Mouse (Mus musculus): ENCODE data around the gene Fam167b. TPM values are rescaled to one million over a fixed set of nuclear protein-coding genes. Genes with fewer than 3 reads are reported as not detected.

Gene Fam167b
- total and polyA plus RNA-seq, 3 experiments, result not detected

Other genes starting within 250 kb of the Fam167b start
- 223 and 238 TPM in 2 replicates for gene Rbbp4, start 243.2 kb downstream of the Fam167b start, total RNA-seq (2014; fragmentation: Nextera tagmentation)
- gene Rbbp4, start 243.2 kb downstream of the Fam167b start, total RNA-seq (2017), result 120 and 127 TPM in 2 replicates
- gene Rbbp4, start 243.2 kb downstream of the Fam167b start, polyA plus RNA-seq (2012), result 64.7 and 74.1 TPM in 2 replicates
- 12.0 and 15.3 TPM in 2 replicates for gene Zbtb8os, start 242.9 kb downstream of the Fam167b start, total RNA-seq (2014; fragmentation: Nextera tagmentation)
- gene Zbtb8os, start 242.9 kb downstream of the Fam167b start, total RNA-seq (2017), result 57.2 and 77.1 TPM in 2 replicates
- 2.3 and 2.8 TPM in 2 replicates for gene Zbtb8os, start 242.9 kb downstream of the Fam167b start, polyA plus RNA-seq (2012)
- gene Zbtb8a, start 200.4 kb downstream of the Fam167b start, total RNA-seq (2014; fragmentation: Nextera tagmentation), result not detected in 2 replicates
- 0.64 and 0.87 TPM in 2 replicates for gene Zbtb8a, start 200.4 kb downstream of the Fam167b start, total RNA-seq (2017)
- 0.14 and 0.17 TPM in 2 replicates for gene Zbtb8a, start 200.4 kb downstream of the Fam167b start, polyA plus RNA-seq (2012)
- not detected in 2 replicates for gene Zbtb8b, start 137.7 kb downstream of the Fam167b start, total RNA-seq (2014; fragmentation: Nextera tagmentation)
- gene Zbtb8b, start 137.7 kb downstream of the Fam167b start, total RNA-seq (2017), result 0.06 and 0.16 TPM in 2 replicates
- gene Zbtb8b, start 137.7 kb downstream of the Fam167b start, polyA plus RNA-seq (2012), result not detected in 2 replicates
- 25.0 and 91.3 TPM in 2 replicates for gene Bsdc1, start 117.0 kb downstream of the Fam167b start, total RNA-seq (2014; fragmentation: Nextera tagmentation)
- 28.4 and 29.1 TPM in 2 replicates for gene Bsdc1, start 117.0 kb downstream of the Fam167b start, total RNA-seq (2017)
- gene Bsdc1, start 117.0 kb downstream of the Fam167b start, polyA plus RNA-seq (2012), result 25.7 and 34.8 TPM in 2 replicates
- gene Tssk3, start 87.5 kb downstream of the Fam167b start, total RNA-seq (2014; fragmentation: Nextera tagmentation), result not detected in 2 replicates
- 0.38 TPM in 1 of 2 replicates, not detected in the other for gene Tssk3, start 87.5 kb downstream of the Fam167b start, total RNA-seq (2017)
- not detected in 2 replicates for gene Tssk3, start 87.5 kb downstream of the Fam167b start, polyA plus RNA-seq (2012)
- not detected in 2 replicates for gene Fam229a, start 87.4 kb downstream of the Fam167b start, total RNA-seq (2014; fragmentation: Nextera tagmentation)
- not detected in 2 replicates for gene Fam229a, start 87.4 kb downstream of the Fam167b start, total RNA-seq (2017)
- 0.31 TPM in 1 of 2 replicates, not detected in the other for gene Fam229a, start 87.4 kb downstream of the Fam167b start, polyA plus RNA-seq (2012)
- 14.5 and 18.7 TPM in 2 replicates for gene Marcksl1, start 65.0 kb downstream of the Fam167b start, total RNA-seq (2014; fragmentation: Nextera tagmentation)
- 13.4 and 13.6 TPM in 2 replicates for gene Marcksl1, start 65.0 kb downstream of the Fam167b start, total RNA-seq (2017)
- gene Marcksl1, start 65.0 kb downstream of the Fam167b start, polyA plus RNA-seq (2012), result 38.9 and 47.0 TPM in 2 replicates
- gene Hdac1, start 35.8 kb downstream of the Fam167b start, total RNA-seq (2014; fragmentation: Nextera tagmentation), result 79.8 and 86.5 TPM in 2 replicates
- gene Hdac1, start 35.8 kb downstream of the Fam167b start, total RNA-seq (2017), result 64.5 and 76.7 TPM in 2 replicates
- gene Hdac1, start 35.8 kb downstream of the Fam167b start, polyA plus RNA-seq (2012), result 53.7 and 63.6 TPM in 2 replicates
- gene Lck, start 4.9 kb downstream of the Fam167b start, total RNA-seq (2014; fragmentation: Nextera tagmentation), result 3.5 TPM in 1 of 2 replicates, not detected in the other
- 1.7 and 2.1 TPM in 2 replicates for gene Lck, start 4.9 kb downstream of the Fam167b start, total RNA-seq (2017)
- 1.3 and 1.8 TPM in 2 replicates for gene Lck, start 4.9 kb downstream of the Fam167b start, polyA plus RNA-seq (2012)
- 152 and 159 TPM in 2 replicates for gene Eif3i, start 22.1 kb upstream of the Fam167b start, total RNA-seq (2014; fragmentation: Nextera tagmentation)
- 241 and 272 TPM in 2 replicates for gene Eif3i, start 22.1 kb upstream of the Fam167b start, total RNA-seq (2017)
- 130 and 133 TPM in 2 replicates for gene Eif3i, start 22.1 kb upstream of the Fam167b start, polyA plus RNA-seq (2012)
- gene Tmem234, start 22.1 kb upstream of the Fam167b start, total RNA-seq (2014; fragmentation: Nextera tagmentation), result 129 and 155 TPM in 2 replicates
- gene Tmem234, start 22.1 kb upstream of the Fam167b start, total RNA-seq (2017), result 104 and 120 TPM in 2 replicates
- gene Tmem234, start 22.1 kb upstream of the Fam167b start, polyA plus RNA-seq (2012), result 207 and 224 TPM in 2 replicates
- gene Dcdc2b, start 35.7 kb upstream of the Fam167b start, total RNA-seq (2014; fragmentation: Nextera tagmentation), result 1.7 TPM in 1 of 2 replicates, not detected in the other
- 0.33 TPM in 1 of 2 replicates, not detected in the other for gene Dcdc2b, start 35.7 kb upstream of the Fam167b start, total RNA-seq (2017)
- 0.25 TPM in 1 of 2 replicates, not detected in the other for gene Dcdc2b, start 35.7 kb upstream of the Fam167b start, polyA plus RNA-seq (2012)
- 23.6 and 24.4 TPM in 2 replicates for gene Iqcc, start 40.5 kb upstream of the Fam167b start, total RNA-seq (2014; fragmentation: Nextera tagmentation)
- gene Iqcc, start 40.5 kb upstream of the Fam167b start, total RNA-seq (2017), result 35.0 and 36.7 TPM in 2 replicates
- 7.0 and 8.8 TPM in 2 replicates for gene Iqcc, start 40.5 kb upstream of the Fam167b start, polyA plus RNA-seq (2012)
- gene Ccdc28b, start 45.4 kb upstream of the Fam167b start, total RNA-seq (2014; fragmentation: Nextera tagmentation), result 1.1 TPM in 1 of 2 replicates, not detected in the other
- 20.7 and 23.8 TPM in 2 replicates for gene Ccdc28b, start 45.4 kb upstream of the Fam167b start, total RNA-seq (2017)
- 4.8 and 4.9 TPM in 2 replicates for gene Ccdc28b, start 45.4 kb upstream of the Fam167b start, polyA plus RNA-seq (2012)
- 35.5 and 39.7 TPM in 2 replicates for gene Txlna, start 62.5 kb upstream of the Fam167b start, total RNA-seq (2014; fragmentation: Nextera tagmentation)
- 73.5 and 79.6 TPM in 2 replicates for gene Txlna, start 62.5 kb upstream of the Fam167b start, total RNA-seq (2017)
- 57.1 and 62.5 TPM in 2 replicates for gene Txlna, start 62.5 kb upstream of the Fam167b start, polyA plus RNA-seq (2012)
- 54.7 and 57.9 TPM in 2 replicates for gene Kpna6, start 94.2 kb upstream of the Fam167b start, total RNA-seq (2014; fragmentation: Nextera tagmentation)
- 21.0 and 23.1 TPM in 2 replicates for gene Kpna6, start 94.2 kb upstream of the Fam167b start, total RNA-seq (2017)
- 19.9 and 21.0 TPM in 2 replicates for gene Kpna6, start 94.2 kb upstream of the Fam167b start, polyA plus RNA-seq (2012)
- gene Tmem39b, start 118.3 kb upstream of the Fam167b start, total RNA-seq (2014; fragmentation: Nextera tagmentation), result 18.3 and 24.8 TPM in 2 replicates
- gene Tmem39b, start 118.3 kb upstream of the Fam167b start, total RNA-seq (2017), result 2.1 and 3.9 TPM in 2 replicates
- gene Tmem39b, start 118.3 kb upstream of the Fam167b start, polyA plus RNA-seq (2012), result 31.1 and 34.3 TPM in 2 replicates
- 133 and 137 TPM in 2 replicates for gene Khdrbs1, start 163.8 kb upstream of the Fam167b start, total RNA-seq (2014; fragmentation: Nextera tagmentation)
- gene Khdrbs1, start 163.8 kb upstream of the Fam167b start, total RNA-seq (2017), result 72.6 and 87.2 TPM in 2 replicates
- 260 and 353 TPM in 2 replicates for gene Khdrbs1, start 163.8 kb upstream of the Fam167b start, polyA plus RNA-seq (2012)
- gene Ptp4a2, start 232.7 kb upstream of the Fam167b start, total RNA-seq (2014; fragmentation: Nextera tagmentation), result 712 and 801 TPM in 2 replicates
- 371 and 464 TPM in 2 replicates for gene Ptp4a2, start 232.7 kb upstream of the Fam167b start, total RNA-seq (2017)
- 37.5 and 45.6 TPM in 2 replicates for gene Ptp4a2, start 232.7 kb upstream of the Fam167b start, polyA plus RNA-seq (2012)

All from G1E (cell line).